Mouse (Mus musculus): Measurements from ENCODE around the gene Cox7b2. TPM values are rescaled to one million over a fixed set of nuclear protein-coding genes. Genes with fewer than 3 reads are reported as not detected.
"Not testable (repeated sequence)": the region's sequence is repeated elsewhere in the genome, so short reads cannot be mapped to it uniquely, and the experiment has no call there.

The Cox7b2 gene
- not detected in 2 replicates for polyA plus RNA-seq (2014; fragmentation: Nextera tagmentation; extraction: Ambion mirVana)

DNA sequence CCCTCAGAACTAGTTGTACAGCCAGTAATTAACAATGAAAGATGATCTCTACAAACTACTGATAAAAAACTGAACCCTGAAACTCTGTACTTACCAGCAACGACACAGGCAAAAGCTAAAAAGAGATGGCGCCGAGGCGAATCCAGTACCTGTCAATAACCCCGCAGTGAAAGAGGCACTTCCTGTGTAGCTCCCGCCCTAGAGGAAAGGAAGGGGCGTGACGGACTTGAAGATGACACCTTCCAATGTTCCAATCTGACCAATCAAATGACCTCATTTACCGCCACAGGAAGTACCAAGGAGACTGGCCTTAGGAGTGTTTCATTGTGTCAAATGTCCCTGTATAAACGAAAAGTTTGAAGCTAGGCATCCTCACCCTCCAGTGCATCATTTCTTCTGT, at the start of gene Cox7b2:
Gene Cox7b2 (minus strand): TSS at position 127 of the 400 bp plus-strand sequence.
- no peak for DNase-seq (ENCODE audit: low spot score)
- no peaks in the 10 kb centered on the region for H3K4me1 ChIP-seq (ENCODE audit: control insufficient read depth, insufficient read depth, low read length)
- H3K9ac ChIP-seq (ENCODE audit: low read depth, low read length) = no peak within 1 kb of the TSS
- 95% methylated on average over 10 of the region's 10 CpGs for WGBS
- 0 out of 2 replicates have a peak, but pooled peaks cover 4% of the 10 kb centered on the region for H3K9me3 ChIP-seq (ENCODE audit: control insufficient read depth, low read length)
- H3K36me3 ChIP-seq (ENCODE audit: control insufficient read depth, insufficient read depth, low read length) = no peaks in the 10 kb centered on the region
- no peak for ATAC-seq (ENCODE audit: low read depth)
- no peaks in the 10 kb centered on the region for H3K27me3 ChIP-seq (replicated peaks; ENCODE audit: control insufficient read depth, insufficient read depth, low read length)
- H3K4me2 ChIP-seq (ENCODE audit: low read depth, low read length) = no peak within 1 kb of the TSS
- no peak within 1 kb of the TSS for H3K4me3 ChIP-seq (ENCODE audit: low read depth, low read length)
- no peak within 1 kb of the TSS for H3K27ac ChIP-seq (replicated peaks; ENCODE audit: low read depth, low read length)

DNA sequence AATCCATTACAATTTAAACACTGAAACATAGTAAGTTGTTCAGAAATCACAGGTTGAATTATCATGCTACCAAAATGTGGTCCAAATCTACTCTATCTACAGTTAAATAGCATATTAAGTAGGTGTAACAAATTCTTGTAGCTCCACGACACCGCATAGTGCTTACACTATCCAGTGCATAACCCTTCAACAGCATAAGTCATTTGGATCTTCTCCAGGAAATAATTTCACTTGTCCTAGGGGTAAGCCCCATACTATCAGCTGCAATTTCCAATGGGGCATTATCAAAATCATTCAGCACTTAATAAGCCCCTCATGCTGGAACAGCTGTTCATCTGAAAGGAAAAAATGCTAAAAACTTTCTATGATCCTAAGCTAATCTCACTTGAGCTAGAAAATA, 47.3 kb upstream of the Cox7b2 start:
- H3K4me2 ChIP-seq (ENCODE audit: low read depth, low read length) = no peak overlapping the region
- no peaks in the 10 kb centered on the region for H3K9me3 ChIP-seq (ENCODE audit: control insufficient read depth, low read length)
- H3K27ac ChIP-seq (replicated peaks; ENCODE audit: low read depth, low read length) = no peak overlapping the region
- H3K4me3 ChIP-seq (ENCODE audit: low read depth, low read length) = no peak overlapping the region
- no peaks in the 10 kb centered on the region for H3K4me1 ChIP-seq (ENCODE audit: control insufficient read depth, insufficient read depth, low read length)
- 82% methylated on average over 2 of the region's 2 CpGs for WGBS
- H3K27me3 ChIP-seq (replicated peaks; ENCODE audit: control insufficient read depth, insufficient read depth, low read length) = no peaks in the 10 kb centered on the region
- ATAC-seq (ENCODE audit: low read depth) = no peak
- DNase-seq (ENCODE audit: low spot score) = no peak
- H3K36me3 ChIP-seq (ENCODE audit: control insufficient read depth, insufficient read depth, low read length) = no peaks in the 10 kb centered on the region
- no peak overlapping the region for H3K9ac ChIP-seq (ENCODE audit: low read depth, low read length)

DNA sequence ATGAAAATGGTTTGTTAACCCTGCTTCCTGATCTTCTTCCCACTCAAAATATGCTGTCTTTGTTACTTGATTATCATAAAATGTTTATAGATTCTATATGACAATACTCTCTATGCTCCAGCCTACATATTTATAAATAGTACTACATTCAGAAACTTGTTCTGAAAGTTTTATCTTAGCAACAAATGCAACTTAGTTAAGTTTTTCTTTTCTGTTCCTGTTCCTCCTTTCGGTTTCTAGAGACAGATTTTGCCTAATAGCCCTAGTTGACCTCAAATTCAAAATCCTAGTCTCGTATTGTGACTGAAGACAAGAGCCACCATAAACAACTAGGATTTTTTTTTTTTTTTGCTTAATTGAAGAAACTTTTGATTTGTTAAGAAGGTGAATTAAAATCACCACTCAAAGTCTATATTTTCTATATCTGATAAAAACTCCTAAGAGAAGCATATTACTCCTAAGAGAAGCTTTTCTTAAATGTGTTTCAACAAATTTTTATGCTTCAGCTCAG, 45.8 kb upstream of the Cox7b2 start:
- H3K27me3 ChIP-seq (replicated peaks; ENCODE audit: control insufficient read depth, insufficient read depth, low read length) = no peaks in the 10 kb centered on the region
- no peak overlapping the region for H3K4me3 ChIP-seq (ENCODE audit: low read depth, low read length)
- no peak overlapping the region for H3K9ac ChIP-seq (ENCODE audit: low read depth, low read length)
- no peaks in the 10 kb centered on the region for H3K36me3 ChIP-seq (ENCODE audit: control insufficient read depth, insufficient read depth, low read length)
- ATAC-seq (ENCODE audit: low read depth) = no peak
- H3K4me1 ChIP-seq (ENCODE audit: control insufficient read depth, insufficient read depth, low read length) = no peaks in the 10 kb centered on the region
- DNase-seq (ENCODE audit: low spot score) = no peak
- 80% methylated on average over 2 of the region's 2 CpGs for WGBS
- H3K9me3 ChIP-seq (ENCODE audit: control insufficient read depth, low read length) = no peaks in the 10 kb centered on the region
- no peak overlapping the region for H3K27ac ChIP-seq (replicated peaks; ENCODE audit: low read depth, low read length)
- no peak overlapping the region for H3K4me2 ChIP-seq (ENCODE audit: low read depth, low read length)

DNA sequence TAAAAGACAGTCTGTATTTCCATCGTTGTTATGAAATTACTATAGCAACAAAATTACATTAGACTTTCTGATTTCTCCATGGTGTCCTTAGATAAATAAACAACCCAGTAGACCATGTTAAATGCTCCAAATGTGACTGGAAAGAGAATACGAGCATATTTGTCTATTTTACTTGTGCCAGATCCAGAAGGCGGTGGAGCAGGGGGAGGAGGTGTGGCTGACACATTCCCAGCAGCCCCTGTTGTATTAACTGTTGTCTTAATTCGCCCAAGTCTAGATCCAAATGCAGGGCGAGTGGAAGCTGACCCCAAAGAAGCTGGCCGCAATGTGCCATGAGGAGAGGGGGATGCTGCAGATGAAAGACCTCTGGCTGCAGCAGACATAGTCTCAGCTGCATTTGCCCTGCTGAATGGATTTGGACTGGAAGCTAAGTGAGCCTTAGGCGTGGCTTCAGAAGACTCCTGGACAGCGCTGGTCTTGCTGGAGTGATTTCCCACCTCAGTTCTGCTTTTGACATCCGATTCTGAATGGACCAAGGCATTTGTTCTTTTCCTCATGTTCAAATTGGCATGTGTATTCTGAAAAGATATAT, 23.7 kb upstream of the Cox7b2 start:
- Histone ChIP-seq H3K9me3 (ENCODE audit: control insufficient read depth, low read length) (no peaks in the 10 kb centered on the region), H3K36me3 (ENCODE audit: control insufficient read depth, insufficient read depth, low read length) (no peaks in the 10 kb centered on the region), H3K4me2 (ENCODE audit: low read depth, low read length) (no peak overlapping the region), H3K27ac (replicated peaks; ENCODE audit: low read depth, low read length) (no peak overlapping the region), H3K9ac (ENCODE audit: low read depth, low read length) (no peak overlapping the region), H3K27me3 (replicated peaks; ENCODE audit: control insufficient read depth, insufficient read depth, low read length) (no peaks in the 10 kb centered on the region), H3K4me3 (ENCODE audit: low read depth, low read length) (no peak overlapping the region), H3K4me1 (ENCODE audit: control insufficient read depth, insufficient read depth, low read length) (no peaks in the 10 kb centered on the region)
- no peak for ATAC-seq (ENCODE audit: low read depth)
- DNase-seq (ENCODE audit: low spot score) = peak; percentile 2
- 73% methylated on average over 9 of the region's 9 CpGs for WGBS

DNA sequence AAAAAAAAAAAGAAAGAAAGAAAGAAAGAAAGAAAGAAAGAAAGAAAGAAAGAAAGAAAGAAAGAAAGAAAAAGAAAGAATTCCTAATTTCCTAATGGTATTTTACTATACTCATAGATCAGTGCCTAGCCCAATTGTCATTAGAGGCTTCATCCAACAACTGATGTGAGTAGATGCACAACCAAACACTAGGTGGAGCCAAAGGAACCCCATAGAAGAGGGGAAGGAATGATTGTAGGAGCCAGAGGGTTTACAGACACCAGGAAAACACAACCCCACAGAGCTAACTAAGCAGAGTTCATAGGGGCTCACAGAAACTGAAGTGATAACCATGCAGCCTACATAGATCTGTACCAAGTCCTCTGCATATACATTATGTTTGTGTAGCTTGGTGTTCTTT, 2.5 kb downstream of the Cox7b2 start:
- peak; percentile 12 for DNase-seq (ENCODE audit: low spot score)
- 0 out of 2 replicates have a peak, but pooled peaks cover 4% of the 10 kb centered on the region for H3K9me3 ChIP-seq (ENCODE audit: control insufficient read depth, low read length)

DNA sequence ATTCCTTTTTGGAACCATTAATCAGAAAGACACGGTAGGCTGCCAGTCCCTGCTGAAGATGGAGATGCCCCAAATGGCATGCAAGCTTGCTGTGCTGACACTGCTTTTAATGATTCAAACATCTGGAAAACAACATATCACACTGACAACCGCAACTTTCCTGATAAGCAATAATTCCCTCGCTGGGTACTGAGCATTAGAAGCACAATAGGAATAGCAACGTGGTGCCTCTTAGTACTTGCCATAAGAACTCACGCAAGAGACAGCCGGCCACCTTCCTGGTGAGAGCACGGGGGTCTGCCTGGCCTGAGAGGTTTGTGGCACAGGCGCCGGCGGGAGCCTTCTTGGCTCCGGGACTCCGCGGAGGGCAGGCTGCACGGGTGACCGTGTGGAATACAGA, 22.5 kb downstream of the Cox7b2 start:
- WGBS = 70% methylated on average over 7 of the region's 15 CpGs
- H3K36me3 ChIP-seq (ENCODE audit: control insufficient read depth, insufficient read depth, low read length); H3K9me3 ChIP-seq (ENCODE audit: control insufficient read depth, low read length); H3K9ac ChIP-seq (ENCODE audit: low read depth, low read length); H3K27ac ChIP-seq (replicated peaks; ENCODE audit: low read depth, low read length); ATAC-seq (ENCODE audit: low read depth); DNase-seq (ENCODE audit: low spot score); H3K4me2 ChIP-seq (ENCODE audit: low read depth, low read length); H3K4me1 ChIP-seq (ENCODE audit: control insufficient read depth, insufficient read depth, low read length); H3K4me3 ChIP-seq (ENCODE audit: low read depth, low read length); H3K27me3 ChIP-seq (replicated peaks; ENCODE audit: control insufficient read depth, insufficient read depth, low read length): not testable (repeated sequence)

More for the DNA sequence above, 2.5 kb downstream of the Cox7b2 start:
- H3K27me3 ChIP-seq (replicated peaks; ENCODE audit: control insufficient read depth, insufficient read depth, low read length) = no peaks in the 10 kb centered on the region
- ATAC-seq (ENCODE audit: low read depth) = no peak
- H3K4me1 ChIP-seq (ENCODE audit: control insufficient read depth, insufficient read depth, low read length) = no peaks in the 10 kb centered on the region
- no peak overlapping the region for H3K27ac ChIP-seq (replicated peaks; ENCODE audit: low read depth, low read length)
- H3K4me2 ChIP-seq (ENCODE audit: low read depth, low read length) = no peak overlapping the region
- H3K9ac ChIP-seq (ENCODE audit: low read depth, low read length) = no peak overlapping the region
- H3K4me3 ChIP-seq (ENCODE audit: low read depth, low read length) = no peak overlapping the region
- H3K36me3 ChIP-seq (ENCODE audit: control insufficient read depth, insufficient read depth, low read length) = no peaks in the 10 kb centered on the region

DNA sequence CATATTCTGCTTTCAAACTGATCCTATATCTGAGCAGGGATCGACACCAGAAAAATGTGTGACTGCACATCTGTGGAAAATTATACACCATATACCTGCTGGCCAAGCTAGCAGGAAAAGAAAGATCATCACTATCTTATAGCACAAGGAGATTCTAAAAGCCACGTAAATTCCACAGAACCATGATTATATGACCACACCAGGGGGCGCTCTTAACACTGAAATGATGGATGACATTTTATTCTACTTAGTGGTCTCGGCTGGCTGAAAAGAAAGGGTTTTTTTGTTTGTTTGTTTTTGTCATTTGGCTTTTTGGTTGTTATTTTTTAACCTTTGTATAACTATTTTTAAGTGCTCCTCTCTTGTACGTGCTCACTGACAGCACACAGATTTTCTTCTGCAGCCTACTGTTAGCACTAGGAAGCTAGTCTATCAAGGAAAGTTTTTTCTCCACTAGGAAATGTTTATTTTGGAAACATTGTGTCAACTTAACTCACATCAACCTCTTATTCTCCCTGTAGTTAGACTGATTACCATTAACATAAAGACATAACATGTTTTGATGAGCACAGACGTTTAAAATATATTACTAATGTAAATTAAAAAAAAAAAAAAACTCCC, 45.8 kb downstream of the Cox7b2 start:
- peak overlapping the region; percentile 26; the same call in 1 of the 2 replicates for H3K4me2 ChIP-seq (ENCODE audit: low read depth, low read length)
- WGBS = 17% methylated on average over 6 of the region's 6 CpGs
- H3K27ac ChIP-seq (replicated peaks; ENCODE audit: low read depth, low read length) = no peak overlapping the region
- no peaks in the 10 kb centered on the region for H3K27me3 ChIP-seq (replicated peaks; ENCODE audit: control insufficient read depth, insufficient read depth, low read length)
- H3K9me3 ChIP-seq (ENCODE audit: control insufficient read depth, low read length) = no peaks in the 10 kb centered on the region
- H3K9ac ChIP-seq (ENCODE audit: low read depth, low read length) = no peak overlapping the region
- H3K4me1 ChIP-seq (ENCODE audit: control insufficient read depth, insufficient read depth, low read length) = no peaks in the 10 kb centered on the region
- no peaks in the 10 kb centered on the region for H3K36me3 ChIP-seq (ENCODE audit: control insufficient read depth, insufficient read depth, low read length)
- ATAC-seq (ENCODE audit: low read depth) (no peak), DNase-seq (ENCODE audit: low spot score) (peak; percentile 70)
- H3K4me3 ChIP-seq (ENCODE audit: low read depth, low read length) = no peak overlapping the region

DNA sequence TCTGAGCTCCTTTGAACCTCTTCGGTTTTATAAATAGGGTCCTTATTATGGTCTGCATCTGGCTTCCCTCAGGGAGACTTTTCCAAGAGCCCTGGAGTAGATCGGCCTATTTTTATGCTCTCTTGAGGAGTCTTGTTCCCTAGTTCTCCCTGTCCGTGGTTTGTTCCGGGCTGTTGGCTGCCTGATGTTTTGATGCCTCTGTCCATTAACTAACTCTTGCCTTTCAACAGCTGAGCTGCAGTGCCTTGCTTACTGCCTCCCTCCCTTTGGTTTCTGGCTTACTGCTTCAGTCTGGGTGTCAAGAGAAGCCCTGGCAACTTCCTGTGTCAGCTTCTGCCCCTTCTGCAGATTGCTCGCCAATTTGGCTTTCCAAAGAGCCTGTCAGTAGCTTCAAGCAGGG, 52.4 kb downstream of the Cox7b2 start:
- WGBS = 35% methylated on average over 5 of the region's 5 CpGs
- H3K4me1 ChIP-seq (ENCODE audit: control insufficient read depth, insufficient read depth, low read length) = no peaks in the 10 kb centered on the region
- ATAC-seq (ENCODE audit: low read depth) (no peak; the same call in 1 of the 2 replicates), DNase-seq (ENCODE audit: low spot score) (peak; percentile 22)
- H3K27me3 ChIP-seq (replicated peaks; ENCODE audit: control insufficient read depth, insufficient read depth, low read length) = no peaks in the 10 kb centered on the region
- H3K9ac ChIP-seq (ENCODE audit: low read depth, low read length) = no peak overlapping the region
- no peaks in the 10 kb centered on the region for H3K36me3 ChIP-seq (ENCODE audit: control insufficient read depth, insufficient read depth, low read length)
- H3K27ac ChIP-seq (replicated peaks; ENCODE audit: low read depth, low read length) = no peak overlapping the region
- H3K4me2 ChIP-seq (ENCODE audit: low read depth, low read length) = no peak overlapping the region
- no peaks in the 10 kb centered on the region for H3K9me3 ChIP-seq (ENCODE audit: control insufficient read depth, low read length)
- no peak overlapping the region for H3K4me3 ChIP-seq (ENCODE audit: low read depth, low read length)

DNA sequence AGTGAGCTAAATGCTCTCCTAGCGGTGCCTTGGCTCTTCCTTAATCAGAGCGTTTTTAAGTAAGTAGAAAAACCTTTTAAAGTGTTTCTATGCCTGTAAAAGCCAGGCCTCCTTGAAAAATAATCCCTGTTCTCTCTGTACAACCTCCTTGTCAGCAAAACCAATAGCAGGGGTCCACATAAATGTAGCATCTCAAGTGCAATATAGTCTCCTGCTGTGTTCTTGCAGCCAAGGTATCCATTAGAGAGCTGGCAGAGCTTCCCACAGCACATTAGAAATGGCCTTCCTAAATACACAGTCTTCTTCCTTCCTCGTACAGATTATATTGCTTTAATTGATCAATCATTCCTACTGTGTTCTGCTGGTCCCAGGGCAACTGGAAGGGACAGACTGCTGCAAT, 91.0 kb downstream of the Cox7b2 start:
- Histone ChIP-seq H3K4me2 (ENCODE audit: low read depth, low read length) (no peak overlapping the region), H3K27me3 (replicated peaks; ENCODE audit: control insufficient read depth, insufficient read depth, low read length) (no peaks in the 10 kb centered on the region), H3K27ac (replicated peaks; ENCODE audit: low read depth, low read length) (no peak overlapping the region), H3K9me3 (ENCODE audit: control insufficient read depth, low read length) (no peaks in the 10 kb centered on the region), H3K36me3 (ENCODE audit: control insufficient read depth, insufficient read depth, low read length) (no peaks in the 10 kb centered on the region), H3K4me1 (ENCODE audit: control insufficient read depth, insufficient read depth, low read length) (no peaks in the 10 kb centered on the region), H3K9ac (ENCODE audit: low read depth, low read length) (no peak overlapping the region), H3K4me3 (ENCODE audit: low read depth, low read length) (no peak overlapping the region)
- ATAC-seq (ENCODE audit: low read depth) (no peak), DNase-seq (ENCODE audit: low spot score) (no peak)
- 53% methylated on average over 3 of the region's 3 CpGs for WGBS
